Mouse (Mus musculus): ENCODE measurements around the gene Cpxm1. TPM values are rescaled to one million over a fixed set of nuclear protein-coding genes. Genes with fewer than 3 reads are reported as not detected.

Gene Cpxm1
- polyA plus RNA-seq, 1 experiment from 2014 or later: 53.5 TPM

- Histone ChIP-seq H3K9ac (ENCODE audit: low read length) (no peak overlapping the region), H3K9me3 (replicated peaks; ENCODE audit: control insufficient read depth, low read length) (no peaks in the 10 kb centered on the region), H3K4me1 (ENCODE audit: control insufficient read depth, insufficient read depth, low read length) (0 out of 2 replicates have a peak, but pooled peaks cover 2% of the 10 kb centered on the region), H3K4me2 (ENCODE audit: low read depth, low read length) (no peak overlapping the region), H3K36me3 (ENCODE audit: control insufficient read depth, insufficient read depth, low read length) (no peaks in the 10 kb centered on the region), H3K27me3 (ENCODE audit: control insufficient read depth, insufficient read depth, low read length) (peaks cover 32% of the 10 kb centered on the region), H3K4me3 (replicated peaks; ENCODE audit: low read length) (no peak overlapping the region), H3K27ac (ENCODE audit: low read length) (no peak overlapping the region)
- WGBS: 11% methylated on average over 5 of the region's 5 CpGs
- ATAC-seq (ENCODE audit: insufficient read depth, low FRiP score): no peak; the same call in 1 of the 2 replicates
Observed at GRCm38 (mm10) chr2:130358852-130359251, 38.5 kb downstream of the Cpxm1 start.

- Histone ChIP-seq H3K4me2 (ENCODE audit: low read depth, low read length) (no peak overlapping the region), H3K27me3 (ENCODE audit: control insufficient read depth, insufficient read depth, low read length) (peaks cover 26% of the 10 kb centered on the region), H3K4me1 (ENCODE audit: control insufficient read depth, insufficient read depth, low read length) (0 out of 2 replicates have a peak, but pooled peaks cover 2% of the 10 kb centered on the region), H3K9ac (ENCODE audit: low read length) (no peak overlapping the region), H3K27ac (ENCODE audit: low read length) (no peak overlapping the region), H3K4me3 (replicated peaks; ENCODE audit: low read length) (no peak overlapping the region), H3K9me3 (replicated peaks; ENCODE audit: control insufficient read depth, low read length) (no peaks in the 10 kb centered on the region), H3K36me3 (ENCODE audit: control insufficient read depth, insufficient read depth, low read length) (no peaks in the 10 kb centered on the region)
- 91% methylated on average over 5 of the region's 5 CpGs for WGBS
- no peak for ATAC-seq (ENCODE audit: insufficient read depth, low FRiP score)
Observed at GRCm38 (mm10) chr2:130357551-130357950, 39.8 kb downstream of the Cpxm1 start.

DNA sequence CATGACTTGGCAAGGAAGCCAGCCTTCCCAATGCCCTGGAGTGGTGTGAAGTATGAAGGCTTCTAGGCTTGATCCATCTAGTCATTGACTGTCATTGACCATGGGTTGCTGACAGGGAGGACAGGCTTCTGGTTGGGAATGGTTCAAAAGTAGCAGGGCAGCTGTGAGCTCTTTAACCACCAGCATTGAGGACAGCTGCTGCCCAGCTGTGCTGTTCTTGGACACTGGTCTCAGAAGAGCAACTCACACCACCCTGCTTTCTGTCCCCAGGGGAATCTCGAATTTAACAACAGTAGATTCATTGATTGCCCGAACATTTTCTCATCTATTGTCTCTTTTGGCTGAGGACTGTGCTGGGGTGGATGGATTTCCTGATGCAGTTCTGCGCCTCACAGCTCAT is 43.5 kb downstream of the Cpxm1 start:
- H3K4me3 ChIP-seq (replicated peaks; ENCODE audit: low read length): no peak overlapping the region
- WGBS: 67% methylated on average over 3 of the region's 3 CpGs

GRCm38 (mm10) chr2:130353411-130353810 is 44.0 kb downstream of the Cpxm1 start:
- H3K9me3 ChIP-seq (replicated peaks; ENCODE audit: control insufficient read depth, low read length): no peaks in the 10 kb centered on the region
- no peaks in the 10 kb centered on the region for H3K27me3 ChIP-seq (ENCODE audit: control insufficient read depth, insufficient read depth, low read length)
- H3K9ac ChIP-seq (ENCODE audit: low read length): no peak overlapping the region
- no peaks in the 10 kb centered on the region for H3K4me1 ChIP-seq (ENCODE audit: control insufficient read depth, insufficient read depth, low read length)
- no peak overlapping the region for H3K4me3 ChIP-seq (replicated peaks; ENCODE audit: low read length)
- 91% methylated on average over 8 of the region's 8 CpGs for WGBS
- no peak overlapping the region for H3K4me2 ChIP-seq (ENCODE audit: low read depth, low read length)
- H3K36me3 ChIP-seq (ENCODE audit: control insufficient read depth, insufficient read depth, low read length): no peaks in the 10 kb centered on the region
- ATAC-seq (ENCODE audit: insufficient read depth, low FRiP score): no peak
- no peak overlapping the region for H3K27ac ChIP-seq (ENCODE audit: low read length)

More for the DNA sequence above, 43.5 kb downstream of the Cpxm1 start:
- Histone ChIP-seq H3K27me3 (ENCODE audit: control insufficient read depth, insufficient read depth, low read length) (no peaks in the 10 kb centered on the region), H3K27ac (ENCODE audit: low read length) (no peak overlapping the region), H3K9me3 (replicated peaks; ENCODE audit: control insufficient read depth, low read length) (no peaks in the 10 kb centered on the region), H3K9ac (ENCODE audit: low read length) (no peak overlapping the region), H3K4me2 (ENCODE audit: low read depth, low read length) (no peak overlapping the region), H3K36me3 (ENCODE audit: control insufficient read depth, insufficient read depth, low read length) (no peaks in the 10 kb centered on the region), H3K4me1 (ENCODE audit: control insufficient read depth, insufficient read depth, low read length) (no peaks in the 10 kb centered on the region)
- no peak for ATAC-seq (ENCODE audit: insufficient read depth, low FRiP score)

DNA sequence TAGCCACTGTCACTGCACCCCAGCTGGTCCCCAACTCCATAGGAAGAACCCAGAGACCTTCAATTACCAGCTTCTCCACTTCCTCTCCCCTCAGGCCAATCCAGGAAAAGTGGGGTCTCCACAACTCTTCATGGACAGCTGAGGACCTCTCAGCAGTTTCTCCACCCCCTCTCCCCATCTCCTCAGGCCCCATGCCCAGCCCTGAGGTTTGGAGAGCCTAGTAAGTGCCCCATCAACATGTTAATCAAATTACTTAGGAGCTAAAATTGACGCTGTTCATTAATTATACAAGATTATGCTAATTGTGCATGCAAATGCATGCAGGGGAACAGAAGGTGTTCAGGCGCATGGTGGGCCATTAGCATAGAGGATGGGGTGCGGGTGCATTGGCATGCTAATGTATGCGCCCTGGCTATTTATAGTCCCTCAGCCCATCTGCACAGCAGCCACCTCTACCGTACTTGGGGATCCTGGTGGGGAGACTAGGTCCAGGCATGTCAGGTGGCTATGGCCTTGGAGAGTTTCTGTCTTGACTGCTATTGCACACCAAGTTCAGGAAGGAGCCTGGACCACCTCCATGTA is 45.5 kb downstream of the Cpxm1 start:
- no peaks in the 10 kb centered on the region for H3K4me1 ChIP-seq (ENCODE audit: control insufficient read depth, insufficient read depth, low read length)
- no peak overlapping the region for H3K4me3 ChIP-seq (replicated peaks; ENCODE audit: low read length)
- ATAC-seq (ENCODE audit: insufficient read depth, low FRiP score): no peak
- H3K9me3 ChIP-seq (replicated peaks; ENCODE audit: control insufficient read depth, low read length): no peaks in the 10 kb centered on the region
- no peak overlapping the region for H3K27ac ChIP-seq (ENCODE audit: low read length)
- no peaks in the 10 kb centered on the region for H3K36me3 ChIP-seq (ENCODE audit: control insufficient read depth, insufficient read depth, low read length)
- no peak overlapping the region for H3K9ac ChIP-seq (ENCODE audit: low read length)
- H3K27me3 ChIP-seq (ENCODE audit: control insufficient read depth, insufficient read depth, low read length): no peaks in the 10 kb centered on the region
- 53% methylated on average over 5 of the region's 5 CpGs for WGBS
- H3K4me2 ChIP-seq (ENCODE audit: low read depth, low read length): no peak overlapping the region

GRCm38 (mm10) chr2:130350376-130350775 is 47.0 kb downstream of the Cpxm1 start:
- Histone ChIP-seq H3K4me3 (replicated peaks; ENCODE audit: low read length) (no peak overlapping the region), H3K9ac (ENCODE audit: low read length) (no peak overlapping the region), H3K4me2 (ENCODE audit: low read depth, low read length) (no peak overlapping the region), H3K36me3 (ENCODE audit: control insufficient read depth, insufficient read depth, low read length) (no peaks in the 10 kb centered on the region), H3K9me3 (replicated peaks; ENCODE audit: control insufficient read depth, low read length) (no peaks in the 10 kb centered on the region), H3K4me1 (ENCODE audit: control insufficient read depth, insufficient read depth, low read length) (no peaks in the 10 kb centered on the region), H3K27ac (ENCODE audit: low read length) (no peak overlapping the region), H3K27me3 (ENCODE audit: control insufficient read depth, insufficient read depth, low read length) (no peaks in the 10 kb centered on the region)
- WGBS: 80% methylated on average over 3 of the region's 3 CpGs
- no peak for ATAC-seq (ENCODE audit: insufficient read depth, low FRiP score)

- ATAC-seq (ENCODE audit: insufficient read depth, low FRiP score): no peak
- Histone ChIP-seq H3K9me3 (replicated peaks; ENCODE audit: control insufficient read depth, low read length) (no peaks in the 10 kb centered on the region), H3K9ac (ENCODE audit: low read length) (no peak overlapping the region), H3K27me3 (ENCODE audit: control insufficient read depth, insufficient read depth, low read length) (no peaks in the 10 kb centered on the region), H3K4me1 (ENCODE audit: control insufficient read depth, insufficient read depth, low read length) (no peaks in the 10 kb centered on the region), H3K36me3 (ENCODE audit: control insufficient read depth, insufficient read depth, low read length) (no peaks in the 10 kb centered on the region), H3K27ac (ENCODE audit: low read length) (no peak overlapping the region), H3K4me2 (ENCODE audit: low read depth, low read length) (no peak overlapping the region), H3K4me3 (replicated peaks; ENCODE audit: low read length) (no peak overlapping the region)
- WGBS: 76% methylated on average over 7 of the region's 7 CpGs
Observed at GRCm38 (mm10) chr2:130341220-130341580, 56.2 kb downstream of the Cpxm1 start.

Other genes starting within 250 kb of the Cpxm1 start
- 475 and 486 TPM in 2 replicates for gene Snrpb, start 218.2 kb downstream of the Cpxm1 start, polyA plus RNA-seq (2015; fragmentation: Nextera tagmentation; extraction: Ambion mirVana)
- gene Tmc2, start 202.4 kb downstream of the Cpxm1 start, polyA plus RNA-seq (2015; fragmentation: Nextera tagmentation; extraction: Ambion mirVana): not detected in 2 replicates
- gene Nop56, start 123.1 kb downstream of the Cpxm1 start, polyA plus RNA-seq (2015; fragmentation: Nextera tagmentation; extraction: Ambion mirVana): 221 and 222 TPM in 2 replicates
- gene Idh3b, start 113.0 kb downstream of the Cpxm1 start, polyA plus RNA-seq (2015; fragmentation: Nextera tagmentation; extraction: Ambion mirVana): 185 and 187 TPM in 2 replicates
- gene Ebf4, start 102.4 kb downstream of the Cpxm1 start, polyA plus RNA-seq (2015; fragmentation: Nextera tagmentation; extraction: Ambion mirVana): 1.4 and 2.1 TPM in 2 replicates
- gene Gm28372, start 7.7 kb upstream of the Cpxm1 start, polyA plus RNA-seq (2015; fragmentation: Nextera tagmentation; extraction: Ambion mirVana): not detected in 2 replicates
- gene 1700020A23Rik, start 7.7 kb upstream of the Cpxm1 start, polyA plus RNA-seq (2015; fragmentation: Nextera tagmentation; extraction: Ambion mirVana): not detected in 2 replicates
- not detected in 2 replicates for gene Tmem239, start 8.9 kb upstream of the Cpxm1 start, polyA plus RNA-seq (2015; fragmentation: Nextera tagmentation; extraction: Ambion mirVana)
- gene Vps16, start 26.8 kb upstream of the Cpxm1 start, polyA plus RNA-seq (2015; fragmentation: Nextera tagmentation; extraction: Ambion mirVana): 83.2 and 93.8 TPM in 2 replicates
- gene Pced1a, start 27.1 kb upstream of the Cpxm1 start, polyA plus RNA-seq (2015; fragmentation: Nextera tagmentation; extraction: Ambion mirVana): 16.1 and 16.4 TPM in 2 replicates
- gene Ptpra, start 52.7 kb upstream of the Cpxm1 start, polyA plus RNA-seq (2015; fragmentation: Nextera tagmentation; extraction: Ambion mirVana): 68.4 and 70.8 TPM in 2 replicates
- gene Mrps26, start 166.2 kb upstream of the Cpxm1 start, polyA plus RNA-seq (2015; fragmentation: Nextera tagmentation; extraction: Ambion mirVana): 69.6 and 82.3 TPM in 2 replicates
- gene Oxt, start 178.6 kb upstream of the Cpxm1 start, polyA plus RNA-seq (2015; fragmentation: Nextera tagmentation; extraction: Ambion mirVana): not detected in 2 replicates
- gene Avp, start 185.0 kb upstream of the Cpxm1 start, polyA plus RNA-seq (2015; fragmentation: Nextera tagmentation; extraction: Ambion mirVana): not detected in 2 replicates
- 14.7 and 16.0 TPM in 2 replicates for gene Fastkd5, start 232.5 kb upstream of the Cpxm1 start, polyA plus RNA-seq (2015; fragmentation: Nextera tagmentation; extraction: Ambion mirVana)
- gene Ubox5, start 232.5 kb upstream of the Cpxm1 start, polyA plus RNA-seq (2015; fragmentation: Nextera tagmentation; extraction: Ambion mirVana): 9.6 and 10.7 TPM in 2 replicates
- 7.5 and 8.4 TPM in 2 replicates for gene Lzts3, start 245.2 kb upstream of the Cpxm1 start, polyA plus RNA-seq (2015; fragmentation: Nextera tagmentation; extraction: Ambion mirVana)

Data from stomach, embryonic 16.5 days (tissue).